Mouse (Mus musculus): ENCODE data around the gene Tspyl3. TPM values are rescaled to one million over a fixed set of nuclear protein-coding genes. Genes with fewer than 3 reads are reported as not detected.

The Tspyl3 gene
- polyA plus RNA-seq, 1 experiment from 2014 or later: 9.9 TPM

Other genes with a start within 250 kb of the Tspyl3 start
- gene Pdrg1, start 210.0 kb downstream of the Tspyl3 start, polyA plus RNA-seq (2015; fragmentation: Nextera tagmentation; extraction: Ambion mirVana): 101 and 105 TPM in 2 replicates
- gene Xkr7, start 193.6 kb downstream of the Tspyl3 start, polyA plus RNA-seq (2015; fragmentation: Nextera tagmentation; extraction: Ambion mirVana): not detected in 2 replicates
- 0.51 and 1.0 TPM in 2 replicates for gene Ccm2l, start 159.5 kb downstream of the Tspyl3 start, polyA plus RNA-seq (2015; fragmentation: Nextera tagmentation; extraction: Ambion mirVana)
- gene Hck, start 117.0 kb downstream of the Tspyl3 start, polyA plus RNA-seq (2015; fragmentation: Nextera tagmentation; extraction: Ambion mirVana): 6.2 and 6.7 TPM in 2 replicates
- 86.7 and 93.4 TPM in 2 replicates for gene Tm9sf4, start 64.1 kb downstream of the Tspyl3 start, polyA plus RNA-seq (2015; fragmentation: Nextera tagmentation; extraction: Ambion mirVana)
- gene Plagl2, start 16.0 kb upstream of the Tspyl3 start, polyA plus RNA-seq (2015; fragmentation: Nextera tagmentation; extraction: Ambion mirVana): 19.6 and 21.8 TPM in 2 replicates
- 6.7 and 8.2 TPM in 2 replicates for gene Pofut1, start 16.1 kb upstream of the Tspyl3 start, polyA plus RNA-seq (2015; fragmentation: Nextera tagmentation; extraction: Ambion mirVana)
- gene Kif3b, start 66.0 kb upstream of the Tspyl3 start, polyA plus RNA-seq (2015; fragmentation: Nextera tagmentation; extraction: Ambion mirVana): 6.7 TPM in 2 replicates
- gene Asxl1, start 120.4 kb upstream of the Tspyl3 start, polyA plus RNA-seq (2015; fragmentation: Nextera tagmentation; extraction: Ambion mirVana): 6.4 and 7.2 TPM in 2 replicates